Mouse (Mus musculus): ENCODE data around the gene Uhrf1. TPM values are rescaled to one million over a fixed set of nuclear protein-coding genes. Genes with fewer than 3 reads are reported as not detected.

Gene Uhrf1
- polyA plus RNA-seq, 1 experiment from 2014 or later: 21.5 TPM

GRCm38 (mm10) chr17:56371029-56371660 lies 68.0 kb downstream of the Uhrf1 start:
- no peak for DNase-seq
- WGBS: 88% methylated on average over 15 of the region's 15 CpGs
- peaks cover 89% of the 10 kb centered on the region for H3K36me3 ChIP-seq (ENCODE audit: control insufficient read depth, insufficient read depth, low read length)
- H3K4me3 ChIP-seq (replicated peaks; ENCODE audit: low read depth, low read length): no peak overlapping the region
- no peak overlapping the region for H3K27ac ChIP-seq (replicated peaks; ENCODE audit: low read depth, low read length)
- no peak overlapping the region for H3K9ac ChIP-seq (replicated peaks; ENCODE audit: low read length)
- H3K27me3 ChIP-seq (ENCODE audit: control insufficient read depth, insufficient read depth, low read length): no peaks in the 10 kb centered on the region
- no peak for ATAC-seq (ENCODE audit: low FRiP score, low TSS enrichment)
- H3K4me2 ChIP-seq (ENCODE audit: low read length): no peak overlapping the region
- H3K9me3 ChIP-seq (ENCODE audit: control insufficient read depth, low read length): no peaks in the 10 kb centered on the region
- no peaks in the 10 kb centered on the region for H3K4me1 ChIP-seq (ENCODE audit: control insufficient read depth, insufficient read depth, low read length)

DNA sequence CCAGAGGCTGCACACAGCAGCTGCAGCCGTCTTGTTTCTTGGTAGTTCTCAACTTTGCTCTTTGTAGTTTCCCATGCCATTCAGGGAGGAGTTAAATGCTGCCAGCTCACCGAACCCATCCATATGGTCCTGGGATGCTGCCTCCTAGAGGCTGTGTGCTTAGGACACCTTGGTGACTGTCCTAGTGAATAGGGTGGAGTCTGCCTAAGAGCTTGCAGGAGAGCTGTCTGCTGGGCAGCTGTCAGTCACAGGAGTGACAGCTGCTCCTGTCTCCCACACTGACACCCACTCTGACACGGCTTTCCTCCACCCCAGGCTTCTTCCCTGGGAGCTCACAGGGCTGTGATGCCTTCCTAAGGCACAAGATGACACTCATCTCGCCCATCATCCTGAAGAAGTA lies 69.0 kb downstream of the Uhrf1 start:
- no peak for ATAC-seq (ENCODE audit: low FRiP score, low TSS enrichment)

More for the DNA sequence above, 69.0 kb downstream of the Uhrf1 start:
- no peak overlapping the region for H3K27ac ChIP-seq (replicated peaks; ENCODE audit: low read depth, low read length)
- DNase-seq: no peak
- H3K9me3 ChIP-seq (ENCODE audit: control insufficient read depth, low read length): no peaks in the 10 kb centered on the region
- no peaks in the 10 kb centered on the region for H3K27me3 ChIP-seq (ENCODE audit: control insufficient read depth, insufficient read depth, low read length)
- H3K4me2 ChIP-seq (ENCODE audit: low read length): no peak overlapping the region
- no peak overlapping the region for H3K9ac ChIP-seq (replicated peaks; ENCODE audit: low read length)
- 76% methylated on average over 4 of the region's 4 CpGs for WGBS
- no peak overlapping the region for H3K4me3 ChIP-seq (replicated peaks; ENCODE audit: low read depth, low read length)
- H3K36me3 ChIP-seq (ENCODE audit: control insufficient read depth, insufficient read depth, low read length): peaks cover 96% of the 10 kb centered on the region
- H3K4me1 ChIP-seq (ENCODE audit: control insufficient read depth, insufficient read depth, low read length): no peaks in the 10 kb centered on the region

Other genes with a start within 250 kb of the Uhrf1 start
- 74.9 and 79.5 TPM in 2 replicates for gene Ubxn6, start 228.3 kb upstream of the Uhrf1 start, polyA plus RNA-seq (2014; fragmentation: Nextera tagmentation; extraction: Ambion mirVana)
- gene Hdgfl2, start 223.7 kb upstream of the Uhrf1 start, polyA plus RNA-seq (2014; fragmentation: Nextera tagmentation; extraction: Ambion mirVana): 106 and 113 TPM in 2 replicates
- 0.13 TPM in 2 replicates for gene Plin4, start 193.5 kb upstream of the Uhrf1 start, polyA plus RNA-seq (2014; fragmentation: Nextera tagmentation; extraction: Ambion mirVana)
- 0.55 and 1.0 TPM in 2 replicates for gene Plin5, start 185.7 kb upstream of the Uhrf1 start, polyA plus RNA-seq (2014; fragmentation: Nextera tagmentation; extraction: Ambion mirVana)
- gene Lrg1, start 181.3 kb upstream of the Uhrf1 start, polyA plus RNA-seq (2014; fragmentation: Nextera tagmentation; extraction: Ambion mirVana): 0.15 and 0.34 TPM in 2 replicates
- 16.4 and 18.2 TPM in 2 replicates for gene Sema6b, start 163.0 kb upstream of the Uhrf1 start, polyA plus RNA-seq (2014; fragmentation: Nextera tagmentation; extraction: Ambion mirVana)
- 8.5 and 10.5 TPM in 2 replicates for gene Tnfaip8l1, start 140.8 kb upstream of the Uhrf1 start, polyA plus RNA-seq (2014; fragmentation: Nextera tagmentation; extraction: Ambion mirVana)
- 55.1 and 57.5 TPM in 2 replicates for gene Mydgf, start 119.4 kb upstream of the Uhrf1 start, polyA plus RNA-seq (2014; fragmentation: Nextera tagmentation; extraction: Ambion mirVana)
- gene Dpp9, start 84.4 kb upstream of the Uhrf1 start, polyA plus RNA-seq (2014; fragmentation: Nextera tagmentation; extraction: Ambion mirVana): 22.3 and 26.7 TPM in 2 replicates
- gene Fem1a, start 46.5 kb upstream of the Uhrf1 start, polyA plus RNA-seq (2014; fragmentation: Nextera tagmentation; extraction: Ambion mirVana): 16.9 and 21.4 TPM in 2 replicates
- 0.78 and 1.6 TPM in 2 replicates for gene Ticam1, start 26.5 kb upstream of the Uhrf1 start, polyA plus RNA-seq (2014; fragmentation: Nextera tagmentation; extraction: Ambion mirVana)
- 6.4 and 11.6 TPM in 2 replicates for gene Plin3, start 10.4 kb upstream of the Uhrf1 start, polyA plus RNA-seq (2014; fragmentation: Nextera tagmentation; extraction: Ambion mirVana)
- gene Arrdc5, start 3.0 kb upstream of the Uhrf1 start, polyA plus RNA-seq (2014; fragmentation: Nextera tagmentation; extraction: Ambion mirVana): not detected in 2 replicates
- gene Kdm4b, start 22.7 kb downstream of the Uhrf1 start, polyA plus RNA-seq (2014; fragmentation: Nextera tagmentation; extraction: Ambion mirVana): 72.4 and 78.9 TPM in 2 replicates
- gene Ptprs, start 173.2 kb downstream of the Uhrf1 start, polyA plus RNA-seq (2014; fragmentation: Nextera tagmentation; extraction: Ambion mirVana): 304 and 345 TPM in 2 replicates
- not detected in 2 replicates for gene Znrf4, start 209.1 kb downstream of the Uhrf1 start, polyA plus RNA-seq (2014; fragmentation: Nextera tagmentation; extraction: Ambion mirVana)

Data from midbrain, embryonic 14.5 days (tissue).